Mouse (Mus musculus): ENCODE results near the gene Dnajc1.

DNA sequence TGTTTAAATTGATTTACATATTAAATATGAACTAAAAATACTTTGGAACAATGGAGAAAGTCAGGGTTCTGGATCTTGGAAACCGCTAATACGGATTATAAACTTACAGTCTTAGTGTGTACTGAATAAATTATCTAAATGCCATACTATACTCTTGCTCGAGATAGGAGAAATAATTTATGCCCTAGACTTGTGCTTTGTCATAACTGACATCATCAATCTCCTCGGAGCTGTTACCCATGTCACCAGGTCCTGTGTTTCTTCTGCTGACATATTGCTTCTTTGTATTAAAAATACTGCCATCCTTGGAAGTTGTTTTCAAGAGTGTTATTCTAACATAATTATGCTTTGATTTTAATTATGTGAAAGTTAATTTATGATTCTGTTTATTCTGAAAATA lies 197.3 kb downstream of the Dnajc1 start:
- TF ChIP-seq EP300 (optimal IDR thresholded peaks at IDR 0.05): no peak
- no peak for TF ChIP-seq CTCF (IDR thresholded peaks at IDR 0.05; ENCODE audit: low read depth)

Data from stomach, postnatal 0 days (tissue).